ENCODE assay signal across 1 mouse cellular context in the genomic region with DNA sequence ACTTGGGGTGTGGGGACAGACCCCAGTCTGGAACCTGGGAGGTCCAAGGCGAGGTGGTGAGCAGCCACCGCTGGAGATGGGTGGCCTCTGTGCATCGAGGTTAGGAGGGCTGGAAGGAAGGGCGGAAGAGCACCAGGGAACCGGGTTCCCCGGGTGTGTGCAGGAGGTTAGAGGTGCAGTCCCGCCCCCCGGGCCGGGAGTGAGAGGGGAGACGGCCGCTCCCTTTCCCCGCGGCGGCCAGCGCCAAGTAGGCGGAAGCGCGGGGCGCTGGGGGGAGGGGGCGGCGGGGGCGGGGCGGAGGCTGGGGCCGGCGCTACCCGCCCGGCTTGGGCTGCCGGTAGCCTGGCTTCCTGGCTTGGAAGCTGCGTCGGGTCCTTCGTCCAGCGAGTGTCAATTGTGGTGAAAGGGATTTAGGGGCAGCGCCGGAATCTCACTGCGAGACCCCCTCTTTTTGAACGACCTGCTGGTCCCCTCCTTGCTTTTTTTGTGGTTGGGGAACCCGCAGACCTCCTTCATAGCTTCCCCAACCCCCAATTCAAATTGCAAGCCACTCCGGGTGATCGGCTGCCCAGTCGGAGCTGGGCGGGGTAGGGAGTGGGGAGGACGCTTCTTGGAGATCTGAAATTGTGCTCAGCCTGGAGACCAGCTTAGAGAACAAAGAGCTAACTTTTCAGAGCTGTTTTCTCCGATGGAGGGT.
A peak's percentile ranks its signal among the peaks of the same experiment; 100 is the strongest.
TF ChIP-seq lines count a peak whose summit lies in the region.

No protein-coding gene starts in this region.

TF ChIP-seq in MEL, 35 proteins besides CTCF, POLR2A, EP300 and RAD21 (continued from another document):
- TF ChIP-seq E2F4 (IDR thresholded peaks at IDR 0.05; ENCODE audit: borderline replicate concordance, low read depth, low read length): no peak; the same call in 1 of the 2 replicates
- no peak; the same call in 1 of the 2 replicates for TF ChIP-seq NRF1 (IDR thresholded peaks at IDR 0.05; ENCODE audit: insufficient read depth, low read depth, low read length, poor library complexity, severe bottlenecking)
- no peak for TF ChIP-seq BHLHE40 (IDR thresholded peaks at IDR 0.05; ENCODE audit: borderline replicate concordance, low read depth, low read length)
- no peak for TF ChIP-seq CHD2 (IDR thresholded peaks at IDR 0.05; ENCODE audit: low read length)
- TF ChIP-seq MYB (IDR thresholded peaks at IDR 0.05; ENCODE audit: low read depth, low read length): no peak
- TF ChIP-seq GATA1 (IDR thresholded peaks at IDR 0.05; ENCODE audit: low read depth, low read length): no peak
- TF ChIP-seq MAX (IDR thresholded peaks at IDR 0.05; ENCODE audit: low read length): 0 out of 2 replicates have a peak, but pooled peaks have one; percentile 31
- TF ChIP-seq ETS1 (IDR thresholded peaks at IDR 0.05; ENCODE audit: low read depth, low read length): no peak; the same call in none of the 2 replicates
- peak; percentile 59; the same call in 1 of the 2 replicates for TF ChIP-seq POLR2AphosphoS2 (IDR thresholded peaks at IDR 0.05; ENCODE audit: low read length)
- peak; percentile 80; the same call in 1 of the 2 replicates for TF ChIP-seq CHD1 (IDR thresholded peaks at IDR 0.05; ENCODE audit: low read depth, low read length)
- TF ChIP-seq RCOR1 (IDR thresholded peaks at IDR 0.05; ENCODE audit: low read depth, low read length): no peak
- TF ChIP-seq USF1 (IDR thresholded peaks at IDR 0.05; ENCODE audit: low read depth, low read length): 0 out of 2 replicates have a peak, but pooled peaks have one; percentile 22
- no peak for TF ChIP-seq MEF2A (IDR thresholded peaks at IDR 0.05; ENCODE audit: extremely low read depth, insufficient replicate concordance, low read depth, low read length, poor library complexity, severe bottlenecking)
- 0 out of 2 replicates have a peak, but pooled peaks have one; percentile 15 for TF ChIP-seq MXI1 (IDR thresholded peaks at IDR 0.05; ENCODE audit: low read depth, low read length)
- no peak for TF ChIP-seq USF2 (IDR thresholded peaks at IDR 0.05; ENCODE audit: borderline replicate concordance in 1 of 2, insufficient read depth in 1 of 2, low read depth in 1 of 2, low read length in 2 of 2)
- TF ChIP-seq SMC3 (IDR thresholded peaks at IDR 0.05; ENCODE audit: low read depth, low read length): no peak
- TF ChIP-seq ZKSCAN1 (IDR thresholded peaks at IDR 0.05; ENCODE audit: low read depth, low read length): no peak
- no peak for TF ChIP-seq TCF12 (IDR thresholded peaks at IDR 0.05; ENCODE audit: low read depth, low read length)
- TF ChIP-seq ZNF384 (IDR thresholded peaks at IDR 0.05; ENCODE audit: low read depth, low read length): no peak
- TF ChIP-seq MAFK (IDR thresholded peaks at IDR 0.05; ENCODE audit: borderline replicate concordance, low read depth, low read length): no peak
- TF ChIP-seq KAT2A (conservative IDR thresholded peaks at IDR 0.05; ENCODE audit: low read depth, low read length): no peak
- no peak; the same call in 1 of the 2 replicates for TF ChIP-seq HCFC1 (IDR thresholded peaks at IDR 0.05; ENCODE audit: low read depth, low read length)
TF ChIP-seq in MEL: peak in this region for 11.
